Mouse (Mus musculus) E14TG2a.4 (cell line): ENCODE results near the gene AC161166.1.

ENCODE experiments used
- H3K27me3 ChIP-seq: 2 replicates; pipeline ENCODE4 v1.6.1; 2014; ENCODE audit warnings: low read length, control low read depth; ENCODE audit not compliant: insufficient read depth
- H3K36me3 ChIP-seq: 2 replicates; pipeline ENCODE4 v1.6.1; 2014; ENCODE audit warnings: low read length, control low read depth; ENCODE audit not compliant: insufficient read depth
- H3K4me1 ChIP-seq: replicated peaks from 2 replicates; pipeline ENCODE4 v1.6.1; 2014; ENCODE audit warnings: low read depth, low read length, control low read depth
- H3K4me3 ChIP-seq: replicated peaks from 2 replicates; pipeline ENCODE4 v1.5.1; 2014; ENCODE audit warnings: mild to moderate bottlenecking, low read length
- H3K9me3 ChIP-seq: 2 replicates; pipeline ENCODE4 v1.6.1; 2014; ENCODE audit warnings: low read length, control low read depth
- CTCF ChIP-seq: conservative IDR thresholded peaks from 2 replicates; pipeline ENCODE4 v1.5.1; 2014; ENCODE audit warnings: low read length
- NANOG ChIP-seq: IDR thresholded peaks from 2 replicates; pipeline ENCODE4 v1.6.1; 2014; ENCODE audit warnings: borderline replicate concordance, low read length, mixed read lengths
- POU5F1 ChIP-seq: IDR thresholded peaks from 2 replicates; pipeline ENCODE4 v1.6.1; 2014; ENCODE audit warnings: low read length, borderline replicate concordance

The AC161166.1 gene

DNA sequence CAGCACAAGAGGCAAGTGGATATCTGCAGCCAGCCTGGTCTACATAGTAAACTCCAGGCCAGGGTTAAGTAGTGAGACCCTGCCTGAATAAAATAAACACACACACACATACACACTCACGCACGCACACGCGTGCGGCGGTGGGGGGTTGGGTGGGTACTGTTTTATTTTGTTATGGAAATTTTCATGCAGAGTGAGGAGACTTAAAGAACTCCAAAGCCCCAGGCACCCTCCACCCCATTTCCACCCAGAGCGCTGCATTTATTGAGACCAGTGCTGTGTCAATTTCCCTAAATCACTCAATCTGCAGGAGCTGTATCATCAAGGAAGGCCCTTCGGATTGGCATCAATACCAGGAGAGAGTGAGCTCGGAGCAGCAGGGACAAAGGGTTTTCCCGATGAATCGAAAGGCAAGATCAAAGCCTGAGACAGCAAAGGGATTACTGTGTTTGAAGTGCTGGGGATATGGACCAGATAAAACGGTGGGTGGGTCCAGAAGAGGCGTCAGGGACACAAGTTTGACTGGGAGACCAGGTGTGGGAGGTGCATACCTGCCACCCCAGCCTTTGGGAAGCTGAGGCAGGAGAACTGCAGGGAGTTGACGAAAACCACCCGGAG is 6.7 kb downstream of the AC161166.1 start:
- Histone ChIP-seq H3K9me3 (no peaks in the 10 kb centered on the region), H3K4me3 (peak overlapping the region; percentile 92), H3K36me3 (peaks cover 21% of the 10 kb centered on the region), H3K4me1 (peaks cover 86% of the 10 kb centered on the region), H3K27me3 (peaks cover 4% of the 10 kb centered on the region)
- 0 out of 2 replicates have a peak, but pooled peaks have one; percentile 11 for TF ChIP-seq POU5F1
- no peak for TF ChIP-seq NANOG

DNA sequence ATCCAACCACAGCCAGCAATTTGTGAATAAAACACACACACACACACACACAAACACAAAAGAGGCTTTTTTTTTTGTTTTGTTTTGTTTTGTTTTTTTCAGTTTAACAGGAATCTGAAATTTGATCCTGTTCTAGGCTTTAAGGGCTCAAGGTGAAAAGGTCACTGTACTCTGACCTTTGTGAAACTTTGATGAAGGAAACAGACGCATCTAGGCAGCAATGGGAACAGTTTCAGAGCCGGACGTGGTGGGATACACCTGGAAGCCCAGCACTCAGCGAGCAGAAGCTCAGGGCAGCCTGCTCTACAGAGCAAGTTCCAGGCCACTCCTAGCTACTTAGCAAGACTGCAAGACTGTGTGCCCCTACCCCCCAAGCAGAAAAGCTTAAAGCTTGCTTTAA is 7.4 kb downstream of the AC161166.1 start:
- Histone ChIP-seq H3K9me3 (no peaks in the 10 kb centered on the region), H3K4me1 (peaks cover 86% of the 10 kb centered on the region), H3K4me3 (peak overlapping the region; percentile 92), H3K27me3 (peaks cover 11% of the 10 kb centered on the region), H3K36me3 (peaks cover 14% of the 10 kb centered on the region)
- TF ChIP-seq CTCF (no peak), NANOG (no peak)

DNA sequence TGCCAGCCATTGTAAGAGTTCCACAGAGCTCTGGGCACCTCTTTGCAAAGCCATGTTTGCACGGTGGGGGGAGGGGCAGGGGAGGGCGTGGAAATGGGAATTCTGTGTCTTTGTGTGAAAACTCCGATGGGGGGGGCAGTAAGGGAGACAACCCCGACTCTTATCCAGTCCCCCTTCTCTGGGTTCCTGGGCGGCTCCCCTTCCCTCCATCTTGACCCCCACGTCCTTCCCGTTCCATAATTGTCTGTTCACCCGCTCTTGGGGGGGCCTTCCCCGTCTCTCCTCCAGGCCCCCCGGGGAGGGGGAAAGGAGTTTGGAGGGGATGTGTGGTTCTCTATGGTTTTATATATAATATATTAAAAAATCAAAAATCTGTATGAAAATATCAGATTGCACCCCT is 8.3 kb downstream of the AC161166.1 start:
- TF ChIP-seq CTCF, result no peak
- TF ChIP-seq POU5F1, result no peak
- no peak for TF ChIP-seq NANOG
- Histone ChIP-seq H3K36me3 (peaks cover 6% of the 10 kb centered on the region; the same call in 1 of the 2 replicates), H3K9me3 (no peaks in the 10 kb centered on the region), H3K4me1 (peaks cover 86% of the 10 kb centered on the region), H3K4me3 (peak overlapping the region; percentile 92), H3K27me3 (peaks cover 19% of the 10 kb centered on the region)

DNA sequence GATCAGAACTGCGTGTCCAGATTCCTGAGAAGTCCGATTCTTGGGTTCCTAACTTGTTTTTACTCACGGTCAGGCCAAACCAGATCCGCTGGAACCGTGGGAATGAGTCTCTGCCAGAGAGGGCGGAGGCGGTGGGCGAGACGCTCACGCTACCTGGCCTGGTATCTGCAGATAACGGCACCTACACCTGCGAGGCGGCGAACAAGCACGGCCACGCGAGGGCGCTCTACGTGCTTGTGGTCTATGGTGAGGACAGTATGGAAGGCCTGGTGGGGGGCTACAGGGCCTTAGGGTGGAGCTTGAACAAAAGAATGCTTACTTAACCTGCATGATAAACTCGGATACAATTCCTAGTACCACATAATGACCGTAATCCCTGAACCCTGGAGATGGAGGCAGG is 10.8 kb downstream of the AC161166.1 start:
- no peak overlapping the region for H3K4me3 ChIP-seq
- H3K27me3 ChIP-seq, result peaks cover 39% of the 10 kb centered on the region
- no peaks in the 10 kb centered on the region for H3K9me3 ChIP-seq
- H3K36me3 ChIP-seq, result no peaks in the 10 kb centered on the region
- H3K4me1 ChIP-seq, result peaks cover 98% of the 10 kb centered on the region
- no peak for TF ChIP-seq NANOG
- TF ChIP-seq CTCF, result peak; percentile 59

DNA sequence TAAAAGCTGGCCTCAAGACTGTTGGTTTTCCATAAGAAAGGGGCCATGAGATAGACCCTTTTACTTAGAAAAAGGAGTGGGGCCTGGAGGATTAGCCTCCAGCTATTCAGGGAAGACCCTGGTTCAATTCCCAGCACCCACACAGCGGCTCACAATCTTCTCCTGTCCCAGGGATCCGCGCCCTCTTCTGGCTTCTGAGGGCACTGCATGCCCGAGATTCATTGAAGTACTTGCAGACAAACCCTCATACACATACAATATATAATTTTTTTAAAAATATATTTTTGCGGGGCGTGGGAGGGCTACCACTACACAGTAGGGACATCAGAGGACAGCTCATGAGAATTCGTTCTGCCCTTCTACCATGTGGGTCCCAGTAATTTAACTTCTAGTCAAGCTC is 11.3 kb downstream of the AC161166.1 start:
- TF ChIP-seq NANOG, result no peak
- peak; percentile 92 for TF ChIP-seq CTCF
- no peak for TF ChIP-seq POU5F1
- H3K36me3 ChIP-seq, result no peaks in the 10 kb centered on the region
- peaks cover 96% of the 10 kb centered on the region for H3K4me1 ChIP-seq
- H3K27me3 ChIP-seq, result peaks cover 40% of the 10 kb centered on the region
- no peak overlapping the region; the same call in 1 of the 2 replicates for H3K4me3 ChIP-seq
- H3K9me3 ChIP-seq, result no peaks in the 10 kb centered on the region

DNA sequence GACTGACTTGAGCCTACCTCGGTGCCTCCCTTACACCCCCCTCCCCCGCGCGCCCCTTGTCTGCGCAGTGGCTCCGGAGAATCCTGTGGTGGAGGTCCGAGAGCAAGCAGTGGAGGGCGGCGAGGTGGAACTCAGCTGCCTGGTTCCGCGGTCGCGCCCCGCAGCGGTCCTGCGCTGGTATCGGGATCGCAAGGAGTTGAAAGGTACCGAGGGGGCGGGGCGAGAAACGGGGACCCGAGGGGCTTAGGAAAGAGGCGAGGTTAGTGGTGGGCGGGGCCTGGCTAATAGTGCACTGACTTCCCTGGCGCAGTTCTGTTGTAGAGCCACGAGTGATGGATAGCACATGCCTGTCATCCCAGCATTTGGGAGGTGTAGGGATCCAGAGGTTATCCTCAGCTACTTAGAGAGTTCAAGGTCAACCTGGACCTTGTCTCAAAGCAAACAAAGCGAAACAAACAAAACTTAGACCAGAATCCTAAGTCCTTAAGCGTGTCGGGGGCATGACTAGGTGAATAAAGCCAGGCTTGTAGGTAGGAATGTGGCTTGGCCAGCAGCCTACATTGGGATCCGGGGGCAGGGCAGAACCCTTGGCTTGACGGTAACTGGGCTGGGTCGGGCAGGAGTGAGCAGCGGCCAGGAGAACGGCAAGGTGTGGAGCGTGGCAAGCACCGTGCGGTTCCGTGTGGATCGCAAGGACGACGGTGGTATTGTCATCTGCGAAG is 12.2 kb downstream of the AC161166.1 start:
- Histone ChIP-seq H3K9me3 (0 out of 2 replicates have a peak, but pooled peaks cover 2% of the 10 kb centered on the region), H3K4me3 (peak overlapping the region; percentile 79), H3K36me3 (no peaks in the 10 kb centered on the region), H3K27me3 (peaks cover 40% of the 10 kb centered on the region), H3K4me1 (peaks cover 88% of the 10 kb centered on the region)
- no peak for TF ChIP-seq POU5F1
- TF ChIP-seq NANOG, result no peak
- TF ChIP-seq CTCF, result no peak

DNA sequence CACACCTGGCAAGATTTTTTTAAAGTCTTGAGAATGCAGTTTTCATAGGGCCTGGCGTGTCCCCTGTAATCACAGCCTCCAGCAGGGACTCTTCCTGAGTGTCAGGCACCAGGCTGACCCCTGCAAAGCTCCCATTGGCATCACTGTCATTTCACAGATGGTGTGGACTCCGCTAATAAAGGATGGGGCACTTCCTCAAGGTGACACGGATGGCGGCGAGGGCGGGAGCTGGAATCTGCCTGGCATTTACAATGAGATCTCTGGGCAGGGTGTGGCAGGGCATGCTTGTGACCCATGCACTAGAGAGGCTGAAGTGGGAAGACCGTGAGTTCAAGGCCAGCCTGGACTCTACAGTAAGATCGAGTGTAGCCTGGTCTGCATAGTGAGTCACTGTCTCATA is 24.0 kb downstream of the AC161166.1 start:
- no peak for TF ChIP-seq NANOG
- no peak for TF ChIP-seq CTCF
- no peak for TF ChIP-seq POU5F1
- H3K9me3 ChIP-seq, result no peaks in the 10 kb centered on the region
- no peak overlapping the region for H3K4me3 ChIP-seq

DNA sequence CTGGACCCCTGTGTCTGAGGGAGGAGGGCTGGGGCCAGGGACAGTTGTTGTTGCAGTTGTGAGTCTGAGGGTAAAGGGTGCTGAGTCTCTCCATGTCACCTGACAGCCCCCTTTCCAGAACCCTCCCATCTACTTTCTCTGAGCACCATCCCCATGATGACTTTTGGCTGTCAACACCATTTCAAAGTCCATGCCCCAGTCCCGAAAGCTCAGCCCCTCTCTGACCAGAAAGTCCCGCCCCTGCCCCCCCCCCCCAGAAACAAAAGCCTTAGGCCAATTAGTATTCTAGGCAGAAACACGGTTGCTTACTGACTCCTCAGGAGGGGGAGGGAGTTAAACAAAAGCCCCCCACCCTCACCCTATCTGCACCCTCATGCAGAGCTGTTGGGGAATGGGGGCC is 24.9 kb downstream of the AC161166.1 start:
- Histone ChIP-seq H3K9me3 (no peaks in the 10 kb centered on the region), H3K36me3 (no peaks in the 10 kb centered on the region), H3K27me3 (peaks cover 40% of the 10 kb centered on the region), H3K4me1 (peaks cover 58% of the 10 kb centered on the region), H3K4me3 (peak overlapping the region; percentile 29)
- TF ChIP-seq CTCF (no peak), NANOG (no peak), POU5F1 (no peak)

More for the DNA sequence above, 24.0 kb downstream of the AC161166.1 start:
- Histone ChIP-seq H3K27me3 (peaks cover 31% of the 10 kb centered on the region), H3K4me1 (peaks cover 50% of the 10 kb centered on the region), H3K36me3 (no peaks in the 10 kb centered on the region)

DNA sequence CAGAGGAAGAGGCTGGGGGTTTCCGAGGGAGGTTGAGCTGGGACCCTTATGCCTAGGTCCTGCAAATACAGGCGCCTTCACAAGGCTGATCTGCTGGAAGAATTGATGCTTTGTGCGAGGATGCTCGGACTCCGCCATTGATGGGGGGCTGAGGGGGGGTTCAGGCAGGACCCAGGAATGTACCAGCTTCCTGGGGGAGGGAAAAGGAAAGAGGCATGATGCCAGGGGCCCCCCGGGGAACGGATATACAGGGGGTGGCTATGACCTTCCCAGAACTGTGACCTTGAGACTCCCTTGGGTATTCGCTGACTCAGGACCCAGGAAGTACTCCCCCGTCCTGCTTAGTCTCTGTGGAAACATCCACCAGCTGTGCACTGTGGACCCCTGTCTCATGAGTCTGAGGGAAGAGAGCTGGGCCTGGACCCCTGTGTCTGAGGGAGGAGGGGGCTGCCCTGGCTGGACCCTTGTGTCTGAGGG is 25.6 kb downstream of the AC161166.1 start:
- no peak for TF ChIP-seq CTCF
- TF ChIP-seq POU5F1, result no peak
- TF ChIP-seq NANOG, result no peak
- H3K4me3 ChIP-seq, result peak overlapping the region; percentile 29
- H3K4me1 ChIP-seq, result peaks cover 59% of the 10 kb centered on the region
- H3K36me3 ChIP-seq, result no peaks in the 10 kb centered on the region
- H3K27me3 ChIP-seq, result peaks cover 45% of the 10 kb centered on the region
- no peaks in the 10 kb centered on the region for H3K9me3 ChIP-seq
